Mouse (Mus musculus) limb, embryonic 12.5 days (tissue): Measurements from ENCODE around the gene Mical2. TPM values are rescaled to one million over a fixed set of nuclear protein-coding genes. Genes with fewer than 3 reads are reported as not detected.

ENCODE experiments used
- ATAC-seq: fragments of 200-750 bp; cut with Nextera tagmentation; 2 replicates; pipeline ENCODE4 v1.8.0; 2017; ENCODE audit warnings: low read depth, moderate TSS enrichment; ENCODE audit not compliant: insufficient number of reproducible peaks, insufficient read depth, low FRiP score, low TSS enrichment
- H3K27ac ChIP-seq: fragments of 300-500 bp; sonication (generic); 2 replicates; pipeline ENCODE4 v1.5.1; 2016; ENCODE audit warnings: mild to moderate bottlenecking, moderate library complexity
- H3K27me3 ChIP-seq: fragments of 300-500 bp; sonication (generic); 2 replicates; pipeline ENCODE4 v1.6.1; 2016; ENCODE audit warnings: mild to moderate bottlenecking, moderate library complexity
- H3K36me3 ChIP-seq: fragments of 300-500 bp; sonication (generic); 2 replicates; pipeline ENCODE4 v1.6.1; 2016; ENCODE audit warnings: mild to moderate bottlenecking, moderate library complexity
- H3K4me1 ChIP-seq: fragments of 300-500 bp; sonication (generic); replicated peaks from 2 replicates; pipeline ENCODE4 v1.6.1; 2016
- H3K4me2 ChIP-seq: fragments of 300-500 bp; sonication (generic); 2 replicates; pipeline ENCODE4 v1.6.1; 2016; ENCODE audit warnings: mild to moderate bottlenecking, moderate library complexity
- H3K4me3 ChIP-seq: fragments of 300-500 bp; sonication (generic); replicated peaks from 2 replicates; pipeline ENCODE4 v1.5.1; 2016; ENCODE audit warnings: mild to moderate bottlenecking
- H3K9ac ChIP-seq: fragments of 300-500 bp; sonication (generic); replicated peaks from 2 replicates; pipeline ENCODE4 v1.6.1; 2016; ENCODE audit warnings: mild to moderate bottlenecking, moderate library complexity
- H3K9me3 ChIP-seq: fragments of 300-500 bp; sonication (generic); 2 replicates; pipeline ENCODE4 v1.6.1; 2016; ENCODE audit warnings: mild to moderate bottlenecking, moderate library complexity
- WGBS: fragments of 180-500 bp; shearing (Covaris S2); methylation state at CpG from one replicate; pipeline ENCODE4 v1.1.7; 2016; 5-methylcytosine and 5-hydroxymethylcytosine counted together
- polyA plus RNA-seq: library from polyadenylated mRNA; unstranded; fragments of >200 nt; fragmentation: Nextera tagmentation; extraction: Ambion mirVana; gene quantifications from 2 replicates; pipeline ENCODE4 v1.2.1, GENCODE M21; 2016

Gene Mical2
- polyA plus RNA-seq, 1 experiment from 2014 or later: 2.4 TPM

GRCm38 (mm10) chr7:112362574-112363200, 137.0 kb downstream of the Mical2 start:
- H3K9me3 ChIP-seq: no peaks in the 10 kb centered on the region
- 0 out of 2 replicates have a peak, but pooled peaks cover 8% of the 10 kb centered on the region for H3K4me1 ChIP-seq
- no peak overlapping the region for H3K4me2 ChIP-seq
- no peaks in the 10 kb centered on the region for H3K36me3 ChIP-seq
- H3K9ac ChIP-seq: no peak overlapping the region
- WGBS: 37% methylated on average over 7 of the region's 7 CpGs
- no peaks in the 10 kb centered on the region for H3K27me3 ChIP-seq
- ATAC-seq: no peak
- no peak overlapping the region for H3K27ac ChIP-seq
- no peak overlapping the region for H3K4me3 ChIP-seq

- no peaks in the 10 kb centered on the region for H3K27me3 ChIP-seq
- 0 out of 2 replicates have a peak, but pooled peaks cover 8% of the 10 kb centered on the region for H3K4me1 ChIP-seq
- H3K9ac ChIP-seq: no peak overlapping the region
- H3K4me2 ChIP-seq: no peak overlapping the region
- H3K4me3 ChIP-seq: no peak overlapping the region
- WGBS: 82% methylated on average over 3 of the region's 3 CpGs
- ATAC-seq: no peak
- H3K36me3 ChIP-seq: no peaks in the 10 kb centered on the region
- H3K27ac ChIP-seq: no peak overlapping the region
- no peaks in the 10 kb centered on the region for H3K9me3 ChIP-seq
These were observed 140.2 kb downstream of the Mical2 start for GRCm38 (mm10) chr7:112365864-112366263.

DNA sequence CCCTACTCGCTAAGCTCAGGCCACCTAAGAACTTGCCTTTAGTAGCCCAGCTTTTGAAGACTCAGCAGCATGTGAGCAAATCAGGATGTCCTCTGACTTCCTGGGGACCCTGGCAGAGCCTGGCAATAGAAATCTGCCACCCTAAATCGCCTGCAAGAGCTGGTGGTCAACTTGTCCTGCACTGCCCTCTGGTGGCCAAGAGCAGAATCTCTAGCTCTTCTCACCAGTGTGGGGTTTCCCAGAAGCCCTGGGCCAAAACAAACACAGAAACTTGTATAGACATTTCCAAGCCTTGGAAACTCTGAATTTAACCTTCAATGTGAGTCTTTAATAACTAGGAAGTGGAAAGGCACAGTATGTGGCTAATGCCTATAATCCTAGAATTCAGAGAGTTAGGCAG, 143.4 kb downstream of the Mical2 start:
- no peak overlapping the region for H3K27ac ChIP-seq
- no peak overlapping the region for H3K4me3 ChIP-seq
- H3K36me3 ChIP-seq: no peaks in the 10 kb centered on the region
- no peak overlapping the region for H3K4me2 ChIP-seq
- no peak overlapping the region for H3K9ac ChIP-seq
- H3K9me3 ChIP-seq: no peaks in the 10 kb centered on the region
- no peaks in the 10 kb centered on the region for H3K4me1 ChIP-seq
- ATAC-seq: peak; percentile 44; the same call in 1 of the 2 replicates
- no peaks in the 10 kb centered on the region for H3K27me3 ChIP-seq
- WGBS: 33% methylated on average over 2 of the region's 2 CpGs

DNA sequence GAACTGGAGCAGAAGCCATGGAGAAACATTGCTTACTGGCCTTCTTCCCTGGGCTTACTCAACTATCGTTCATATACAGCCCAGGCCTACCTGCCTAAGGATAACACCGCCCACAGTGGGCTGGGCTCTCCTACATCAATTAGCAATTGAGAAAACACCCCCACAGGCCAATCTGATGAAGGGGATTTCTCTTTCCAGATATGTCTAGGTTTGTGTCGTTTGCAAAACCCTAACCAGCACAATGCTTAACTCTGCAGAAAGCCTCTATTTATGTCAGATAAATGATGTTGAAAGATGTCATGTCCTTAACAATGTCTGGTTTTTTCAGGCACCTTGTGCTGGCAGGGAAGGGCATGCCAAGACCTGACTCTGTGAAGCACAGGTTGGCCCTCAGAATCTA, 144.3 kb downstream of the Mical2 start:
- Histone ChIP-seq H3K36me3 (no peaks in the 10 kb centered on the region), H3K27me3 (no peaks in the 10 kb centered on the region), H3K27ac (no peak overlapping the region), H3K4me1 (peaks cover 4% of the 10 kb centered on the region), H3K9ac (no peak overlapping the region), H3K4me2 (no peak overlapping the region), H3K4me3 (no peak overlapping the region), H3K9me3 (no peaks in the 10 kb centered on the region)
- WGBS: 79% methylated on average over 3 of the region's 3 CpGs
- ATAC-seq: no peak

GRCm38 (mm10) chr7:112371387-112371786, 145.7 kb downstream of the Mical2 start:
- no peak overlapping the region for H3K9ac ChIP-seq
- no peaks in the 10 kb centered on the region for H3K27me3 ChIP-seq
- no peak overlapping the region for H3K27ac ChIP-seq
- no peak overlapping the region for H3K4me2 ChIP-seq
- H3K4me1 ChIP-seq: peaks cover 6% of the 10 kb centered on the region
- no peak overlapping the region for H3K4me3 ChIP-seq
- H3K9me3 ChIP-seq: no peaks in the 10 kb centered on the region
- no peak for ATAC-seq
- WGBS: 83% methylated on average over 2 of the region's 2 CpGs
- H3K36me3 ChIP-seq: no peaks in the 10 kb centered on the region

GRCm38 (mm10) chr7:112374035-112374434, 148.4 kb downstream of the Mical2 start:
- Histone ChIP-seq H3K36me3 (no peaks in the 10 kb centered on the region), H3K27ac (no peak overlapping the region), H3K9me3 (no peaks in the 10 kb centered on the region), H3K4me1 (peaks cover 6% of the 10 kb centered on the region), H3K9ac (no peak overlapping the region), H3K4me2 (no peak overlapping the region), H3K4me3 (no peak overlapping the region), H3K27me3 (no peaks in the 10 kb centered on the region)
- ATAC-seq: no peak
- WGBS: 88% methylated on average over 5 of the region's 5 CpGs

- H3K9me3 ChIP-seq: no peaks in the 10 kb centered on the region
- no peak overlapping the region for H3K4me2 ChIP-seq
- no peak for ATAC-seq
- H3K9ac ChIP-seq: no peak overlapping the region
- no peaks in the 10 kb centered on the region for H3K27me3 ChIP-seq
- H3K4me1 ChIP-seq: peaks cover 6% of the 10 kb centered on the region
- 0 out of 2 replicates have a peak overlapping the region, but pooled peaks have one; percentile 47 for H3K27ac ChIP-seq
- no peaks in the 10 kb centered on the region for H3K36me3 ChIP-seq
- no peak overlapping the region for H3K4me3 ChIP-seq
- 49% methylated on average over 9 of the region's 9 CpGs for WGBS
These were observed 149.4 kb downstream of the Mical2 start for GRCm38 (mm10) chr7:112375062-112375461.

DNA sequence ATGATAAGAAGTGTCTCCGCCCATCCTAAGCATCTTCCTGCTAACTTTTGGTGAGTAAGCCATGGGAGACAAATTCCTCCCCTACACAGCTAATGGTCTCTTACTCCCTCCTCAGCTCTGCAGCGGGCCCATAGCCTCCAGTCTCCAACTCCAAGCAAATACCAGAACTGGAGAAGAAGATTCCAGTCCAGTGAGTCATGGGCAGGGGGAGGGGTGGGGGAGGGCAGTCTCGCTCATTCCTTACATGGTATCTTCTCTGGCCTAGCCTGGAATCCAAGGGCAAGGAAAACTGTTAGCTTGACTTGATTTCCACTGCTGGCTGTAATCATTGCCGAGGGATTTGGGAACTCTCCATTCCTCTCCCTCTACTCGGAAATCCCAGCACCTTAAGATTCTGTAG, 150.2 kb downstream of the Mical2 start:
- Histone ChIP-seq H3K27ac (no peak overlapping the region), H3K36me3 (no peaks in the 10 kb centered on the region), H3K4me3 (no peak overlapping the region), H3K9me3 (no peaks in the 10 kb centered on the region), H3K4me2 (no peak overlapping the region), H3K27me3 (no peaks in the 10 kb centered on the region), H3K4me1 (peaks cover 6% of the 10 kb centered on the region), H3K9ac (no peak overlapping the region)
- ATAC-seq: no peak
- WGBS: 68% methylated on average over 5 of the region's 5 CpGs

DNA sequence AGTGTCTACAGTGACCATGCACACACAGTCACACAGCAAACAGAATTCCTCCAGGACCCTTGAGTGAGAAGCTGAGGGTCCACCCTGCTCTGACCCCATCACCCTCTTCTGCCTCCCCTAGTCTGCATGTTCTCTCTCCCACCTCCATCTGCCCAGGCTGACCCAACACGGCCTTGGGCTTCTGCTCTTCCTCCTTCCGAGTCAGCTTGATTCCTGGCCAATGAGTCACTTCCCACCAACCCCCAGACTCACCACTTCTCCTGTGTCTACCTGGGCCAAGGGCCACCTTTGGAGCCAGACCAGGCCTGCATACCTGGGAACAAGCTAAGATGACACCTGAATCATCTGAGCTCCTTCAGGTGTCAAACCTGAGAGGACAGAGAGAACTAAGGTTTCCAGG, 151.0 kb downstream of the Mical2 start:
- Histone ChIP-seq H3K4me2 (no peak overlapping the region), H3K9me3 (no peaks in the 10 kb centered on the region), H3K4me3 (no peak overlapping the region), H3K36me3 (no peaks in the 10 kb centered on the region), H3K27ac (no peak overlapping the region), H3K9ac (no peak overlapping the region), H3K4me1 (peaks cover 6% of the 10 kb centered on the region), H3K27me3 (no peaks in the 10 kb centered on the region)
- ATAC-seq: no peak
- 68% methylated on average over 2 of the region's 2 CpGs for WGBS

DNA sequence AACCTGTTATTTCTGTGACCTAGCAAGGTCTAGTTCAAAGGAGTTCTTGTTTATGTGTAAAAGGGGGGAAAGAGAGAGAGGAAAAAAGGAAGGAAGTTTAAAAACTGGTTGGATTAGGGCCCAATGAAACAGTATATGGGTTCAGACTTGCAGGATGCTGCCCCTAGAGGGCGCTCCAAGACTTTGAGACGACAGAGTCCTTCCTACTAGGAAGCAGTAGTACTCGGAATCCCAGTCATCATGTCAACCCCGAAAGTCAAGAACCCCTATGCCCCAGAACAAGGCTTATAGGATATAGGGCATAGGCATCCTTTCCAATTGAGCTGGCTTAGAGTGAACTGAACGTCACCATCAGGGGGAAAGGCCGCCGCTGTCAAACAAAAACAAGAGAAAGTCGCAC, 151.7 kb downstream of the Mical2 start:
- Histone ChIP-seq H3K4me3 (no peak overlapping the region), H3K27me3 (no peaks in the 10 kb centered on the region), H3K27ac (no peak overlapping the region), H3K9ac (no peak overlapping the region), H3K36me3 (no peaks in the 10 kb centered on the region), H3K4me2 (no peak overlapping the region), H3K4me1 (peaks cover 6% of the 10 kb centered on the region), H3K9me3 (no peaks in the 10 kb centered on the region)
- 42% methylated on average over 8 of the region's 8 CpGs for WGBS
- ATAC-seq: no peak

GRCm38 (mm10) chr7:112378056-112378455, 152.4 kb downstream of the Mical2 start:
- Histone ChIP-seq H3K4me1 (peaks cover 6% of the 10 kb centered on the region), H3K9me3 (no peaks in the 10 kb centered on the region), H3K36me3 (no peaks in the 10 kb centered on the region), H3K9ac (no peak overlapping the region), H3K4me2 (no peak overlapping the region), H3K27ac (no peak overlapping the region), H3K4me3 (no peak overlapping the region), H3K27me3 (no peaks in the 10 kb centered on the region)
- no peak for ATAC-seq
- 85% methylated on average over 5 of the region's 5 CpGs for WGBS

DNA sequence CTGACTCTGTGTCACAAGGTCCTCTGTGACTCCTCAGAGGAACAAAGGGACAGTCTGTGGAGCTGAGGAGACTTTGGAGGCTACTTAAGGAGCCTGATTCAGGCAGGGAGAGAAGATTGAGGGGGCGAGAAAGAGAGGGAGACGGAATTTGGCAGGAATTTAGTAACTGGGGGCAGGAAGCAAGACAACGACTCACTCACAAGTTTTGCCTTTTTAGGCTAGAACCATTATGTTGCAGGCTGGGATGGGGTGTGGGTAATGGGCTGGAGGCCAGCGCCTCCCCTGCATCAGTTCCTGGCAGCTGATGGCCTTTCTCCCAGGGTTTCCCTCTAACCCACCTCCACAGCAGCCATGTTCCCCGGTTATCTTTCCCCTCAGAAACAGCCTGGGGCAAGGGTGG, 152.8 kb downstream of the Mical2 start:
- Histone ChIP-seq H3K9ac (no peak overlapping the region), H3K9me3 (no peaks in the 10 kb centered on the region), H3K36me3 (no peaks in the 10 kb centered on the region), H3K4me2 (no peak overlapping the region), H3K27ac (no peak overlapping the region), H3K27me3 (no peaks in the 10 kb centered on the region), H3K4me1 (peaks cover 6% of the 10 kb centered on the region), H3K4me3 (no peak overlapping the region)
- 85% methylated on average over 5 of the region's 5 CpGs for WGBS
- no peak for ATAC-seq
